Mouse (Mus musculus) hindbrain, postnatal 0 days (tissue): ENCODE results near the gene Blm. TPM values are rescaled to one million over a fixed set of nuclear protein-coding genes. Genes with fewer than 3 reads are reported as not detected.

ENCODE experiments used
- ATAC-seq: fragments of 200-750 bp; cut with Nextera tagmentation; 2 replicates; pipeline ENCODE4 v1.8.0; 2017; ENCODE audit warnings: mild to moderate bottlenecking, moderate TSS enrichment, moderate library complexity
- DNase-seq: peaks from one replicate; pipeline ENCODE4 v3.0.0-alpha.2; 2015; ENCODE audit warnings: low spot score
- H3K27ac ChIP-seq: fragments of 300-500 bp; sonication (generic); 2 replicates; pipeline ENCODE4 v1.5.1; 2014; ENCODE audit warnings: mild to moderate bottlenecking
- H3K27me3 ChIP-seq: fragments of 300-500 bp; sonication (generic); 2 replicates; pipeline ENCODE4 v1.6.1; 2014; ENCODE audit warnings: low read length, mixed read lengths; ENCODE audit not compliant: insufficient read depth
- H3K36me3 ChIP-seq: fragments of 300-500 bp; sonication (generic); 2 replicates; pipeline ENCODE4 v1.6.1; 2014; ENCODE audit warnings: low read length, mixed read lengths; ENCODE audit not compliant: insufficient read depth
- H3K4me1 ChIP-seq: fragments of 300-500 bp; sonication (generic); 2 replicates; pipeline ENCODE4 v1.6.1; 2014; ENCODE audit warnings: antibody characterized with exemption, low read length, mixed read lengths; ENCODE audit not compliant: insufficient read depth
- H3K4me2 ChIP-seq: fragments of 300-500 bp; sonication (generic); 2 replicates; pipeline ENCODE4 v1.6.1; 2014; ENCODE audit warnings: low read depth, mild to moderate bottlenecking, low read length, moderate library complexity, mixed read lengths
- H3K4me3 ChIP-seq: fragments of 300-500 bp; sonication (generic); 2 replicates; pipeline ENCODE4 v1.5.1; 2014; ENCODE audit warnings: low read length
- H3K9ac ChIP-seq: fragments of 300-500 bp; sonication (generic); replicated peaks from 2 replicates; pipeline ENCODE4 v1.6.1; 2014; ENCODE audit warnings: mild to moderate bottlenecking, low read length, moderate library complexity, mixed read lengths
- H3K9me3 ChIP-seq: fragments of 300-500 bp; sonication (generic); 2 replicates; pipeline ENCODE4 v1.6.1; 2016; ENCODE audit warnings: low read length, mixed read lengths
- CTCF ChIP-seq: IDR thresholded peaks from 2 replicates; pipeline ENCODE4 v1.5.1; 2016; ENCODE audit warnings: antibody characterized with exemption, control low read depth, low read depth
- WGBS: fragments of 180-500 bp; shearing (Covaris S2); extraction: QIAGEN DNeasy Blood & Tissue Kit; methylation state at CpG from one replicate; pipeline ENCODE4 v1.1.7; 2014; 5-methylcytosine and 5-hydroxymethylcytosine counted together
- polyA plus RNA-seq: library from polyadenylated mRNA; unstranded; fragments of >200 nt; fragmentation: Nextera tagmentation; extraction: Ambion mirVana; gene quantifications from 2 replicates; pipeline ENCODE4 v1.2.1, GENCODE M21; 2015
- total RNA-seq: library from RNA; depleted of rRNA; stranded (reverse); fragments of >200 nt; gene quantifications from 2 replicates; pipeline ENCODE4 v1.2.3, GENCODE M21; 2014

Blm gene
- total and polyA plus RNA-seq, 2 experiments from 2014 or later: 4.3 to 7.1 TPM

DNA sequence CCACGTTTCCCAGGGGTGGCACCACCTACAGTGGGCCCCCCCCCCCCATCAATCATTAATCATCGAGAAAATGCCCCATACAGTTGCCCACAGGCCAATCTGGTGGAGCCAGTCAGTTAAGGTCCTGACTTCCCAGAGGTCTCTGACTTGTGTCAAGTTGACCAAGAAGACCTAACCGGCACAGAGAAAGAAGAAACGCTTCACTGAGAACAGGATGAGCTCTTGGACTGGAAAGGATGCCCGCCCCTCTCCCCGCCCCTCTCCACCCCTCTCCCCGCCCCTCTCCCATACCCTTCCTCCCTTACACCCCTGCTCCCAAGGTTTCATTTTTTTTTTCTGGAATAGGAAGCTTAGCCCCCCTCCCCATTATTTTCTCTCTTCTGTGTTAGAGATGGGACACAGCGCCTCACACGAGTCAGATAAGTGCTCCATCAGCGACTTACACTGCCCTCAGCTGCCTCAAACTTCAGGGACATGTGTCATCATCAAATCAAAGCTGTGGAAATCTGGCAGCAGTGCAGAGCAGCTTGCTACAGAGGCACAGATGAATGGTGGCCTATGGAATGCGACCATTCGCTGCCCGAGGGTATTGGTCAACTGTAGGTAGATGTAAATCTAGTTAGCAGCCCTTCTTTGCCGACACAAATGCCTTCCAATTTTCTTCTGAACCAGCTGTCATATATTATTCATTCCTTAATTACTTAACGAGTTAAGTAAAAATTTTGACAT, 95.7 kb downstream of the Blm start:
- 28% methylated on average over 14 of the region's 15 CpGs for WGBS
- Histone ChIP-seq H3K9me3 (no peaks in the 10 kb centered on the region), H3K27me3 (no peaks in the 10 kb centered on the region), H3K4me2 (no peak overlapping the region), H3K9ac (no peak overlapping the region), H3K4me1 (peaks cover 11% of the 10 kb centered on the region; the same call in 1 of the 2 replicates), H3K27ac (no peak overlapping the region), H3K4me3 (no peak overlapping the region), H3K36me3 (no peaks in the 10 kb centered on the region)
- ATAC-seq (0 out of 2 replicates have a peak, but pooled peaks have one; percentile 36), DNase-seq (peak; percentile 57)
- TF ChIP-seq CTCF: no peak

DNA sequence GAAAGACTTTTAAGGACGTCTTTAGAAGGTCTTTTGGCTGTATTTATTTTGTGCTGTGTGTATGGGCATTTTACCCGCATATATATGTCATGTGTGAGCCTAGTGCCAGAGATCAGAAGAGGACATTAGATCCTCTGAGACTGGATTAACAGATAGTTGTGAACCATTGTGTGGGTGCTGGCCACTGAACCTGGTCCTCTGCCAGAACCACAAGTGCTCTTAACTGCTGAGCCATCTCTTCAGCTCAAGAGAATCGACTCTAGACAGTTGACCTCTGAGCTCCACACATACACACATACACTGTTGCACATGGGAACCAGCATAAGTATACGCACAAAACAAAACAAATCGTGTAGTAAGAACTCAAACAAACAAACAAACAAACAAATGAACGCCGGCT, 98.3 kb downstream of the Blm start:
- H3K4me3 ChIP-seq: no peak overlapping the region
- H3K9me3 ChIP-seq: no peaks in the 10 kb centered on the region
- WGBS: 85% methylated on average over 7 of the region's 7 CpGs
- H3K27me3 ChIP-seq: no peaks in the 10 kb centered on the region
- no peak for TF ChIP-seq CTCF
- ATAC-seq (no peak), DNase-seq (no peak)
- no peak overlapping the region for H3K27ac ChIP-seq
- no peak overlapping the region for H3K9ac ChIP-seq
- no peaks in the 10 kb centered on the region for H3K36me3 ChIP-seq
- H3K4me1 ChIP-seq: 0 out of 2 replicates have a peak, but pooled peaks cover 4% of the 10 kb centered on the region
- H3K4me2 ChIP-seq: no peak overlapping the region

DNA sequence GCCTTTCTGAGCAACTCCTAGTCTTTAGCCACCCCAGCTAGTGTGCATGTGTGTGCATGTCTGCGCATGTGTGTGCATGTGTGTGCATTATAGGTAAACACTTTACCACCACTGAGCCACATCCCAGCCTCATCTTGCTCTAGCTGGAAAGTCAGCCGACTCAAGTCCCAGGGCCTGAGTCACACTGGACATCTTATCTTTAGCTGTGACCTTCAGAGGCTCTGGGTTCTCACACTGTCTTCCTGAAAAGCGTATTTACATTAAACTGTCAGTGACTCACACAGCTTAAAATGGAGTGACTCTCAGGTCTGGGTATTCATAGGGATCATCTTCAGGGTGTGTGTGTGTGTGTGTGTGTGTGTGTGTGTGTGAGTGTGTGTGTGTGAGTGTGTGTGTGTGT, 99.3 kb downstream of the Blm start:
- Histone ChIP-seq H3K4me1 (0 out of 2 replicates have a peak, but pooled peaks cover 4% of the 10 kb centered on the region), H3K4me2 (no peak overlapping the region), H3K9ac (no peak overlapping the region), H3K27ac (no peak overlapping the region), H3K4me3 (no peak overlapping the region), H3K36me3 (no peaks in the 10 kb centered on the region), H3K27me3 (no peaks in the 10 kb centered on the region), H3K9me3 (no peaks in the 10 kb centered on the region)
- WGBS: 92% methylated on average over 3 of the region's 3 CpGs
- DNase-seq (no peak), ATAC-seq (no peak)
- no peak for TF ChIP-seq CTCF

- H3K4me3 ChIP-seq: no peak overlapping the region
- no peak for ATAC-seq
- H3K27me3 ChIP-seq: no peaks in the 10 kb centered on the region
- TF ChIP-seq CTCF: no peak
- no peaks in the 10 kb centered on the region for H3K9me3 ChIP-seq
- H3K27ac ChIP-seq: no peak overlapping the region
- H3K9ac ChIP-seq: no peak overlapping the region
- no peak for DNase-seq
- no peak overlapping the region for H3K4me2 ChIP-seq
- no peaks in the 10 kb centered on the region for H3K4me1 ChIP-seq
- WGBS: 70% methylated on average over 12 of the region's 12 CpGs
- H3K36me3 ChIP-seq: no peaks in the 10 kb centered on the region
These were observed 105.3 kb downstream of the Blm start for GRCm38 (mm10) chr7:80429661-80430060.

- TF ChIP-seq CTCF: no peak
- H3K4me2 ChIP-seq: no peak overlapping the region
- no peak overlapping the region for H3K9ac ChIP-seq
- no peaks in the 10 kb centered on the region for H3K36me3 ChIP-seq
- no peak overlapping the region for H3K4me3 ChIP-seq
- no peak overlapping the region for H3K27ac ChIP-seq
- ATAC-seq (no peak), DNase-seq (no peak)
- WGBS: 82% methylated on average over 5 of the region's 5 CpGs
- H3K27me3 ChIP-seq: no peaks in the 10 kb centered on the region
- 0 out of 2 replicates have a peak, but pooled peaks cover 4% of the 10 kb centered on the region for H3K4me1 ChIP-seq
- no peaks in the 10 kb centered on the region for H3K9me3 ChIP-seq
These were observed 107.2 kb downstream of the Blm start for GRCm38 (mm10) chr7:80427730-80428129.

- no peaks in the 10 kb centered on the region for H3K9me3 ChIP-seq
- 76% methylated on average over 7 of the region's 7 CpGs for WGBS
- no peaks in the 10 kb centered on the region for H3K27me3 ChIP-seq
- H3K36me3 ChIP-seq: no peaks in the 10 kb centered on the region
- H3K9ac ChIP-seq: no peak overlapping the region
- H3K4me2 ChIP-seq: no peak overlapping the region
- no peak for TF ChIP-seq CTCF
- H3K4me1 ChIP-seq: 0 out of 2 replicates have a peak, but pooled peaks cover 4% of the 10 kb centered on the region
- H3K27ac ChIP-seq: no peak overlapping the region
- DNase-seq (no peak), ATAC-seq (no peak)
- no peak overlapping the region for H3K4me3 ChIP-seq
These were observed 108.6 kb downstream of the Blm start for GRCm38 (mm10) chr7:80426363-80426762.

DNA sequence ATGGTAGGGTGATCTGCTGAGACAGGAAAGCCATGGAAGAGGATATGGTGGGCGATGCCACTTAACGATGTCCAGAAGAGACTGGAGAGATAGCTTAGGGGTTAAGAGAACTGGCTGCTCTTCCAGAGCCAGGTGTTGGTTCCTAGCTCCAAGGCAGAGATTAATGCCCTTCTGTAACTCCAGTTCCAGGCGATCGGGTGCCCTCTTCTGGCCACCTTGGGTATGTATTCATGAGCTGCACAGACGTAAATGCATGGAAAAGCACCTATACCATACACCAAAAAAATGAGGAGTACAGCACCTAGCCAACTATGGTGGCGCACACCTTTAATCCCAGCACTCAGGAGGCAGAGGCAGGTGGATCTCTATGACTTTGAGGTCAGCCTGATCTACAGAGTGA, 110.2 kb downstream of the Blm start:
- peak; percentile 39 for TF ChIP-seq CTCF
- 73% methylated on average over 6 of the region's 6 CpGs for WGBS

More for the DNA sequence above, 110.2 kb downstream of the Blm start:
- H3K27ac ChIP-seq: no peak overlapping the region
- 0 out of 2 replicates have a peak, but pooled peaks cover 4% of the 10 kb centered on the region for H3K4me1 ChIP-seq
- DNase-seq (no peak), ATAC-seq (no peak)
- H3K4me3 ChIP-seq: no peak overlapping the region
- H3K27me3 ChIP-seq: no peaks in the 10 kb centered on the region
- no peak overlapping the region for H3K9ac ChIP-seq
- no peak overlapping the region for H3K4me2 ChIP-seq
- H3K36me3 ChIP-seq: no peaks in the 10 kb centered on the region
- no peaks in the 10 kb centered on the region for H3K9me3 ChIP-seq
